Mouse (Mus musculus): Measurements from ENCODE around the gene Cyct.

- no peak for TF ChIP-seq POLR2A (IDR thresholded peaks at IDR 0.05; ENCODE audit: borderline replicate concordance, extremely low read depth, insufficient read depth, insufficient read length, poor library complexity, severe bottlenecking)
- no peak for TF ChIP-seq CTCF (IDR thresholded peaks at IDR 0.05; ENCODE audit: borderline replicate concordance, extremely low read depth, insufficient read depth, insufficient read length)
Measured at GRCm38 (mm10) chr2:76368861-76369660, 8.8 kb upstream of the Cyct start.
